Mouse (Mus musculus): ENCODE results near the gene Ropn1l. TPM values are rescaled to one million over a fixed set of nuclear protein-coding genes. Genes with fewer than 3 reads are reported as not detected.

The Ropn1l gene
- polyA plus RNA-seq (2012; ENCODE audit: insufficient read depth, low replicate concordance): 6.7 TPM in 1 of 2 replicates, not detected in the other

DNA sequence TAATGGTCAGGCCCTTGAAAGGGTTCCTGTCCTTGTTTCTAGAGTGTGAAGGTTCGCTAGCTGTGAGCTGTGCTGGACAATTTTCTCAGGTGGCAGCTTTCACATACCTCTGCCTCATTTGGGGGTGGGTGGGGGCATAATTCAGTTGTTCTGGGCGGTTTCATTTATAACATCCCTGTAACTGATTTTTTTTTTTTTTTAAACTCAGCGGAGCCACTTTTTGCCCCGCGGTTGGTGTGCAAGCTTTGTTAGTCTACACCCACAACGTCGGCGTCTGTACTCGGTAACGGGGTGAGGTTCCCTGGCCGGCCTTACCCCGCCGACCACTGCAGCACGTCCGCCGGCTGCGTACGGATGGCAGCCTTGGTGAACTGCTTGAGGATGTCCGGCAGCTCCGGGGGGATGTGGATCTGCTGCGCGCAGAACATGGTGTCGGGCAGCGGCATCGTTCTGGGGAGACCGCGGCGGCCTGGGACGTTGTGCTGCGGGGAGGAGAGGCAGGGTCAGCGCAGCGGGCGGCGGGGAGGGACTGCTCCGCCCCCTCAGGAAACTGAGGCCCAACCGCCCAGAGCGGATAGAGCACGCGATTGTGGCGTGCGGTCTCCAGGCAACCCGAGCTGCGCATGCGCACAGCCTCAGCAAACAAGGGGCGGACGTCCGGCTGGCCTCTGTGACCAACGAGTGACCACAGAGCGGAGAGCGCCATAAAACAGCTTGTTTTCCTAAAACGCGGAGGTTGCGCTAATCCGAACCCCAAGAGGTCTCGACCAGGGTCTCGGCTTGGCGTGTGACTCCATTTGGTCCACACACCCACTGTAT is at the start of gene Ropn1l:
Ropn1l (minus strand) TSS at position 640 of the 819 bp plus-strand sequence.
- TF ChIP-seq GATA1 (IDR thresholded peaks at IDR 0.05; ENCODE audit: borderline replicate concordance, low read length): no peak
- TF ChIP-seq FLI1 (IDR thresholded peaks at IDR 0.05; ENCODE audit: low read length): peak; percentile 43; the same call in 1 of the 2 replicates
- Histone ChIP-seq H3K36me3 (replicated peaks; ENCODE audit: low read length) (peaks cover 33% of the 10 kb centered on the region), H3K4me3 (replicated peaks) (peak within 1 kb of the TSS; percentile 99), H3K4me1 (peaks cover 49% of the 10 kb centered on the region), H3K9me3 (no peaks in the 10 kb centered on the region), H3K27me3 (replicated peaks) (peaks cover 2% of the 10 kb centered on the region)

DNA sequence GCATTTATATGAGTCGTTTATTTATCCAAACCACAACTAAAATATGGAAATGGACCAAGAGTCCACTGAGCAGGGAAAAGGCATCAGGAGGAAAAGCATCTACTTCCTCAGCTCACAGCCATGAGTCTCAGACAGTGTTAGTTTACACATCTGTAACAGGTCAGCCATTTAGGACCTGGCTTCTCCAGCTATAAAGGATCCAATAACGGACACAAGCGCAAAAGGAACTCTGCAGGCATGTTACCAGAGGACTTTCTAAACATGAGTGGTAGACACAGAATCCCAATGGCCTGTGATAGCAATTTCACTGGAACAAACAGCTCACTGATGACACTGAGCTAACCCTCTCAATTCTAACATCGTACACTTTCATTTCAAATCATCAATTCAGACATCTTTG is 49.5 kb upstream of the Ropn1l start:
- H3K9me3 ChIP-seq: no peaks in the 10 kb centered on the region

DNA sequence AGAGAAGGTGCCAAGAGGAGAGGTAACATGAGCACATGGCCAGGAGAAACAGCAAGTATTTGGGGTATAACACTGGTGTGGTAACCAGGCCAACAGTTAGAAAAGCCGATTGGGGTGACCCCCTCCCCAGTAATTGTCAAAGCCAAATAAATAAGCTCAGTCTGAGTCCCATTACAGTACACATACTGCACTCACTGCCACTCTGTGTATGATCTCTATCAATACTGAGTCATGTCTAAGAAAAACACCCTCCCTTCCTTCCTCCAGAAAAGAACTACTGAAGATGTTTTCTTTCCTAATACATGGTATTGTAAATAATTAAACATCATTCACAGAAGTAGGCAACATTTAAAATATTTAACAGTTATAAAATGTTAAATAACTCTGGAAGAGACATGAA is 48.8 kb upstream of the Ropn1l start:
- no peaks in the 10 kb centered on the region for H3K27me3 ChIP-seq (replicated peaks)
- peaks cover 79% of the 10 kb centered on the region for H3K36me3 ChIP-seq (replicated peaks; ENCODE audit: low read length)
- no peaks in the 10 kb centered on the region for H3K9me3 ChIP-seq

More for the DNA sequence above, 49.5 kb upstream of the Ropn1l start:
- Histone ChIP-seq H3K4me1 (peaks cover 28% of the 10 kb centered on the region), H3K36me3 (replicated peaks; ENCODE audit: low read length) (peaks cover 72% of the 10 kb centered on the region), H3K4me3 (replicated peaks) (no peak overlapping the region), H3K27me3 (replicated peaks) (no peaks in the 10 kb centered on the region)
- TF ChIP-seq FLI1 (IDR thresholded peaks at IDR 0.05; ENCODE audit: low read length) (no peak), GATA1 (IDR thresholded peaks at IDR 0.05; ENCODE audit: borderline replicate concordance, low read length) (no peak)

DNA sequence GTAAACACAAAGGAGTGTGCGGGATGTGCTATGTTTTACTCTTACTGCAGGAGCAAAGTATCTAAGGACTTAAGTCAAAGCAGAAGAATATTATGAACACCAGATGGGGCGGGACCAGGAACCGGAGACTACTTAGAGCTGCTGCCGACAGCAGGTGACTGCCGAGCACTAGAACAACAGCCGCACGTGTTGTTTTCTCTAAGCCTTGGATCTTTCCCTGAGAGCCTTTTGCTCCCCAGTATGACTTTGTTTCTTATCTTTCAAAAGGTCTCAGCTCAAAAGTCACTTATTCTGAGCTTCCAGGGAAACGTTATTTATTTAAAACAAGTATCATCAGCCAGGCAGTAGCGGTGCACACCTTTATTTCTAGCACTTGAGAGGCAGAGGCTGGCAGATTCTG is 41.3 kb upstream of the Ropn1l start:
- Histone ChIP-seq H3K9me3 (no peaks in the 10 kb centered on the region), H3K36me3 (replicated peaks; ENCODE audit: low read length) (peaks cover 90% of the 10 kb centered on the region), H3K27me3 (replicated peaks) (no peaks in the 10 kb centered on the region), H3K4me1 (0 out of 2 replicates have a peak, but pooled peaks cover 6% of the 10 kb centered on the region), H3K4me3 (replicated peaks) (no peak overlapping the region)
- TF ChIP-seq FLI1 (IDR thresholded peaks at IDR 0.05; ENCODE audit: low read length) (no peak), GATA1 (IDR thresholded peaks at IDR 0.05; ENCODE audit: borderline replicate concordance, low read length) (no peak)

More for the DNA sequence above, 48.8 kb upstream of the Ropn1l start:
- Histone ChIP-seq H3K4me1 (peaks cover 28% of the 10 kb centered on the region), H3K4me3 (replicated peaks) (no peak overlapping the region)
- TF ChIP-seq GATA1 (IDR thresholded peaks at IDR 0.05; ENCODE audit: borderline replicate concordance, low read length) (no peak), FLI1 (IDR thresholded peaks at IDR 0.05; ENCODE audit: low read length) (no peak)

DNA sequence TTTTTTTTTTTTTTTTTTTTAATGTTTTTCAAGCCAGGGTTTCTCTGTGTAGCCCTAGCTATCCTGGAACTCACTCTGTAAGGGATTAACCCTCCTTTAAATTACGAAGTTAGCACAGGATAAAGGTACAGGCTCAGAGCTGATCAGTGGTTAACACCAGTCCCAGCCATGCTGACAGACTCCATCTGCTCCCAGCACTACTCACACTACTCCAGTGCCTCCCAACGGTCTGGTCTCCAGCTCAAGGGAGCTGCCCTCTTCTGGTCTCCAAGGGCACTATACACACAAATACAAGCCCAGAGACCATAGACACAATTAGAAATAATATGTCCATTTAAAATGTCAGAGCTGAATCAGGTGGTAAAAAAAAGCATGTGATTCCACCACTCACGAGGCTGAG is 40.8 kb upstream of the Ropn1l start:
- no peak for TF ChIP-seq GATA1 (IDR thresholded peaks at IDR 0.05; ENCODE audit: borderline replicate concordance, low read length)
- peaks cover 90% of the 10 kb centered on the region for H3K36me3 ChIP-seq (replicated peaks; ENCODE audit: low read length)
- H3K27me3 ChIP-seq (replicated peaks): no peaks in the 10 kb centered on the region
- H3K4me3 ChIP-seq (replicated peaks): no peak overlapping the region
- H3K4me1 ChIP-seq: 0 out of 2 replicates have a peak, but pooled peaks cover 6% of the 10 kb centered on the region
- no peaks in the 10 kb centered on the region for H3K9me3 ChIP-seq

DNA sequence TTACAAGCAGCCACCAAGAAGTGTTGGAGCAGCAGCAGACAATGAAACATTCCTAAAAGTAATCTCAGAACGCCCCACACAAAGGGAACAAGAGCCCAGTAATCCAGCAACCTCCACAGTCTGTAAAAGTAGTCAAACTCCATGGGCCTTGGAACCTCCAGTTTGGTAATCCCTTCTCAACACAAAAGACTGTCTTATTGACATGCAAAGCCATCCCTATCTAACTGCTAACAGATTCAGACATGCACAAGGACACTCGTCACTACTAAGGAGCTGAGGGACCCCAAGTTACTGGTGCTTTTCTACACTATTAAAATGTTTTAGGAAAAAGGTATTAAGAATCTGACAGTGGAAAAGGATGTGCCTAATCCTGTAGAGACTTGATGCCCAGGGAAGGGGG is 33.9 kb upstream of the Ropn1l start:
- H3K4me1 ChIP-seq: no peaks in the 10 kb centered on the region
- no peak for TF ChIP-seq GATA1 (IDR thresholded peaks at IDR 0.05; ENCODE audit: borderline replicate concordance, low read length)
- no peak for TF ChIP-seq FLI1 (IDR thresholded peaks at IDR 0.05; ENCODE audit: low read length)
- H3K36me3 ChIP-seq (replicated peaks; ENCODE audit: low read length): peaks cover 88% of the 10 kb centered on the region
- H3K4me3 ChIP-seq (replicated peaks): no peak overlapping the region
- H3K9me3 ChIP-seq: no peaks in the 10 kb centered on the region
- no peaks in the 10 kb centered on the region for H3K27me3 ChIP-seq (replicated peaks)

DNA sequence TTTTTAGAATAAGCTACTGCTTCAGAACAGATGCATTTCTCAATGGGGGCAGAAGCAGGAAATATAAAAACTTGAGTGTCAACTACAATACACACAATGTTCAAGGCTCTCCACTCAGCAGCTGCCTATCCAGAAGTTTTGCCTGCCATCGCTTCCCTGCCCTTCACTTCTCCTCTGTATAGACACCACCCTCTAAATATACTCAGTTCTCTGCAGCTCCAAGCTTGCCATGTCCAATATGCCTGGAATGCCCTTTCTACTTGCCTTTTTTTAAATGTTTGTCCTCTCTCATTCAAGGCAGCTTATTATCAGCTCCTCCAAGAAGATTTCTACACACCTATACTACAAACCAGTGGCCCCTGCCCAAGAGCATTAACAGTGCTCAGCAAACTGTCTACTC is 23.1 kb upstream of the Ropn1l start:
- peaks cover 86% of the 10 kb centered on the region for H3K36me3 ChIP-seq (replicated peaks; ENCODE audit: low read length)
- no peak overlapping the region for H3K4me3 ChIP-seq (replicated peaks)
- no peaks in the 10 kb centered on the region for H3K9me3 ChIP-seq
- TF ChIP-seq FLI1 (IDR thresholded peaks at IDR 0.05; ENCODE audit: low read length): no peak
- TF ChIP-seq GATA1 (IDR thresholded peaks at IDR 0.05; ENCODE audit: borderline replicate concordance, low read length): no peak
- H3K27me3 ChIP-seq (replicated peaks): no peaks in the 10 kb centered on the region
- H3K4me1 ChIP-seq: peaks cover 20% of the 10 kb centered on the region

DNA sequence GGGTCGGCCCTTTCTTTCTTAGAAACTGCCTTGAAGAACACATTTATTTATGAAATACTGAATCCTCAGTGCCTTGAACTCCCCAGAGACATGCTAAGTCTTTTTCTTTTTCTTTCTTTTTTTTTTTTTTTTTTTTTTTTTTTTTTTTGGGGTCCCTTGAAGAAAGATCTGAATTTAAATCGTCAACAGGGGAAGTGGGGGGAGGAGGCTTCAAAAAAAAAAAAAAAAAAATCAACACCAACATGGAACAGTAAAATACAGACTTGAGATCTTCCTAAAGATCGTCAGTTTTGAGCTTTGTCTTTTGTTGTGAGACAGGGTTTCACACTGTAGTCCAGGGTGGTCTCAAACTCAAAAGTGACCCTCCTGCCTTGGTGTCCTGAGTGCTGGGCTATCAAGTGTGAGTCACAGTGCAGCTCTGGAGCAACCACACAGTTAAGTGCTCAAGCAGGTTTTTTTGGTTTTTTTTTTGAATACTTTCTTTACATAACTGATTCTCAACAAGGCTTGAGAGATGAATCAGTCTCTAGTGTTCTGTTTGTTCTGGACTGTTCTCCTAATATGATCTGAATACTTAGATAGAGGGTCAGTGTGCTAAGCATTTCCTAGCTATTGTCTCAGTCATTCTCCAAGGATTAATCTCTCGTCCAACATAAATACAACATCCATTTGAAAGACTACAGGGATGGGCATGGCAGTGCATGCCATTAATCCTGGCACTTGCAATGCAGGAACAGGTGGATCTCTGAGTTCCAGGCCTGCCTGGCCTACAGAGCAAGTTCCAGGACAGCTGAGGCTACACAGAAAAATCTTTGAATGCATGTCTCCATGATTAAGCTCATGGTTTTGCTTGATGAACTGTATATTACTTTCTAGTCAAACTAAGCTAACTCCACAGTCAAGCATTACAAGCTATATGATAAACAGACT is 19.4 kb upstream of the Ropn1l start:
- TF ChIP-seq FLI1 (IDR thresholded peaks at IDR 0.05; ENCODE audit: low read length): no peak
- TF ChIP-seq GATA1 (IDR thresholded peaks at IDR 0.05; ENCODE audit: borderline replicate concordance, low read length): no peak
- no peak overlapping the region for H3K4me3 ChIP-seq (replicated peaks)
- no peaks in the 10 kb centered on the region for H3K27me3 ChIP-seq (replicated peaks)
- peaks cover 33% of the 10 kb centered on the region for H3K4me1 ChIP-seq
- H3K36me3 ChIP-seq (replicated peaks; ENCODE audit: low read length): peaks cover 85% of the 10 kb centered on the region
- no peaks in the 10 kb centered on the region for H3K9me3 ChIP-seq

DNA sequence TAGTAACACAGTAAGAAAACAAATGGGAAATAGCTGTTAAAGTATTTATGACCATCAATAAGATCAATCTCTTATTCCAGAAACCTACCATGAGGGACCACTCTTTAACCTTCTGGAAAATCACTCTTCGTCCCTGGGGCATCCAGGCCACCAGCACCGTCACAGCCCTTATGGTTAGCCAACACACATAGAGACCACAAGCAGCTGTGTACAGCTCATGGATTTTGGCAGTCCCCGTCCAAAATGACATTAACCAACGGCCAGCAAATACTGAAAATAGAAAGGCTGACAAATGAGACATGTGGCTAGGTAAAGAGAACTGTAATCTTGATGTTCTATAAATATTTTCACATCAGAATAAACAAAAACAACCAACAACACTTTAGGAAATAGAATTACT is 18.0 kb upstream of the Ropn1l start:
- Histone ChIP-seq H3K4me1 (peaks cover 38% of the 10 kb centered on the region), H3K9me3 (no peaks in the 10 kb centered on the region), H3K27me3 (replicated peaks) (no peaks in the 10 kb centered on the region), H3K4me3 (replicated peaks) (no peak overlapping the region), H3K36me3 (replicated peaks; ENCODE audit: low read length) (peaks cover 87% of the 10 kb centered on the region)
- TF ChIP-seq GATA1 (IDR thresholded peaks at IDR 0.05; ENCODE audit: borderline replicate concordance, low read length) (no peak), FLI1 (IDR thresholded peaks at IDR 0.05; ENCODE audit: low read length) (no peak)

Data from megakaryocyte, embryonic 14.5 days (primary cell).